Mouse (Mus musculus) C2C12 (cell line): Measurements from ENCODE around the gene Chd1l.

Source experiments
- CTCF ChIP-seq: IDR thresholded peaks from one replicate; pipeline ENCODE4 v1.5.1; 2011; ENCODE audit not compliant: control insufficient read depth, insufficient read depth, insufficient read length
- MAX ChIP-seq: IDR thresholded peaks from one replicate; pipeline ENCODE4 v1.6.1; 2011; ENCODE audit warnings: mild to moderate bottlenecking, control low read depth
- MYOD1 ChIP-seq: IDR thresholded peaks from one replicate; pipeline ENCODE4 v1.6.1; 2011; ENCODE audit warnings: low read depth; ENCODE audit not compliant: control insufficient read depth, insufficient read length

GRCm38 (mm10) chr3:97596796-97597195, 13.2 kb downstream of the Chd1l start:
- no peak for TF ChIP-seq MAX
- TF ChIP-seq MYOD1, result no peak
- TF ChIP-seq CTCF, result no peak
